Mouse (Mus musculus) stomach, embryonic 15.5 days (tissue): ENCODE measurements around the gene Clcn3. TPM values are rescaled to one million over a fixed set of nuclear protein-coding genes. Genes with fewer than 3 reads are reported as not detected.

Experiments
- ATAC-seq: fragments of 200-750 bp; cut with Nextera tagmentation; 2 replicates; pipeline ENCODE4 v1.8.0; 2017; ENCODE audit warnings: low read depth, moderate number of reproducible peaks, moderate TSS enrichment; ENCODE audit not compliant: insufficient read depth, low FRiP score
- H3K27ac ChIP-seq: fragments of 300-500 bp; sonication (generic); 2 replicates; pipeline ENCODE4 v1.5.1; 2015; ENCODE audit warnings: mild to moderate bottlenecking, inconsistent platforms
- H3K27me3 ChIP-seq: fragments of 300-500 bp; sonication (generic); replicated peaks from 2 replicates; pipeline ENCODE4 v1.6.1; 2015; ENCODE audit warnings: inconsistent platforms
- H3K36me3 ChIP-seq: fragments of 300-500 bp; sonication (generic); 2 replicates; pipeline ENCODE4 v1.6.1; 2015; ENCODE audit warnings: inconsistent platforms
- H3K4me1 ChIP-seq: fragments of 300-500 bp; sonication (generic); 2 replicates; pipeline ENCODE4 v1.6.1; 2015; ENCODE audit warnings: inconsistent platforms
- H3K4me2 ChIP-seq: fragments of 300-500 bp; sonication (generic); 2 replicates; pipeline ENCODE4 v1.6.1; 2015; ENCODE audit warnings: mild to moderate bottlenecking, inconsistent platforms
- H3K4me3 ChIP-seq: fragments of 300-500 bp; sonication (generic); replicated peaks from 2 replicates; pipeline ENCODE4 v1.5.1; 2015; ENCODE audit warnings: inconsistent platforms
- H3K9ac ChIP-seq: fragments of 300-500 bp; sonication (generic); 2 replicates; pipeline ENCODE4 v1.6.1; 2015; ENCODE audit warnings: inconsistent platforms
- H3K9me3 ChIP-seq: fragments of 300-500 bp; sonication (generic); 2 replicates; pipeline ENCODE4 v1.6.1; 2016; ENCODE audit warnings: inconsistent platforms
- WGBS: fragments of 180-500 bp; shearing (Covaris S2); methylation state at CpG from one replicate; pipeline ENCODE4 v1.1.7; 2015; 5-methylcytosine and 5-hydroxymethylcytosine counted together
- polyA plus RNA-seq: library from polyadenylated mRNA; unstranded; fragments of >200 nt; fragmentation: Nextera tagmentation; extraction: Ambion mirVana; gene quantifications from 2 replicates; pipeline ENCODE4 v1.2.1, GENCODE M21; 2015

Clcn3 gene
- polyA plus RNA-seq, 1 experiment from 2014 or later = 28.3 TPM

- Histone ChIP-seq H3K9me3 (no peaks in the 10 kb centered on the region), H3K36me3 (no peaks in the 10 kb centered on the region), H3K4me2 (no peak overlapping the region), H3K27me3 (no peaks in the 10 kb centered on the region), H3K27ac (no peak overlapping the region), H3K9ac (no peak overlapping the region), H3K4me3 (no peak overlapping the region), H3K4me1 (no peaks in the 10 kb centered on the region)
- ATAC-seq = no peak
- WGBS = 34% methylated on average over 3 of the region's 3 CpGs
These were observed 117.5 kb downstream of the Clcn3 start for GRCm38 (mm10) chr8:60865504-60866114.

GRCm38 (mm10) chr8:60864875-60865274 lies 118.2 kb downstream of the Clcn3 start:
- Histone ChIP-seq H3K4me2 (no peak overlapping the region), H3K4me1 (no peaks in the 10 kb centered on the region), H3K27me3 (no peaks in the 10 kb centered on the region), H3K36me3 (no peaks in the 10 kb centered on the region), H3K9ac (no peak overlapping the region), H3K9me3 (no peaks in the 10 kb centered on the region), H3K27ac (no peak overlapping the region), H3K4me3 (no peak overlapping the region)
- ATAC-seq = no peak
- 54% methylated on average over 6 of the region's 6 CpGs for WGBS

GRCm38 (mm10) chr8:60861783-60862182 lies 121.3 kb downstream of the Clcn3 start:
- Histone ChIP-seq H3K9ac (no peak overlapping the region), H3K27me3 (no peaks in the 10 kb centered on the region), H3K36me3 (no peaks in the 10 kb centered on the region), H3K27ac (no peak overlapping the region), H3K9me3 (no peaks in the 10 kb centered on the region), H3K4me1 (no peaks in the 10 kb centered on the region), H3K4me3 (no peak overlapping the region), H3K4me2 (no peak overlapping the region)
- ATAC-seq = no peak
- WGBS = 84% methylated on average over 6 of the region's 6 CpGs

GRCm38 (mm10) chr8:60860749-60861148 lies 122.4 kb downstream of the Clcn3 start:
- Histone ChIP-seq H3K4me3 (no peak overlapping the region), H3K27me3 (no peaks in the 10 kb centered on the region), H3K9me3 (no peaks in the 10 kb centered on the region), H3K36me3 (no peaks in the 10 kb centered on the region), H3K27ac (no peak overlapping the region), H3K4me2 (no peak overlapping the region), H3K9ac (no peak overlapping the region), H3K4me1 (no peaks in the 10 kb centered on the region)
- no peak for ATAC-seq
- WGBS = 65% methylated on average over 3 of the region's 3 CpGs

Other genes with a start within 250 kb of the Clcn3 start
- 95.4 and 99.7 TPM in 2 replicates for gene Hpf1, start 92.9 kb downstream of the Clcn3 start, polyA plus RNA-seq
- gene Nek1, start 9.9 kb upstream of the Clcn3 start, polyA plus RNA-seq = 17.2 and 17.8 TPM in 2 replicates
- gene Sh3rf1, start 240.6 kb upstream of the Clcn3 start, polyA plus RNA-seq = 11.0 and 11.4 TPM in 2 replicates